Mouse (Mus musculus): ENCODE data around the gene Map1s. TPM values are rescaled to one million over a fixed set of nuclear protein-coding genes. Genes with fewer than 3 reads are reported as not detected.

The Map1s gene
- total and polyA plus RNA-seq, 2 experiments from 2014 or later: 59.1 to 87.7 TPM

DNA sequence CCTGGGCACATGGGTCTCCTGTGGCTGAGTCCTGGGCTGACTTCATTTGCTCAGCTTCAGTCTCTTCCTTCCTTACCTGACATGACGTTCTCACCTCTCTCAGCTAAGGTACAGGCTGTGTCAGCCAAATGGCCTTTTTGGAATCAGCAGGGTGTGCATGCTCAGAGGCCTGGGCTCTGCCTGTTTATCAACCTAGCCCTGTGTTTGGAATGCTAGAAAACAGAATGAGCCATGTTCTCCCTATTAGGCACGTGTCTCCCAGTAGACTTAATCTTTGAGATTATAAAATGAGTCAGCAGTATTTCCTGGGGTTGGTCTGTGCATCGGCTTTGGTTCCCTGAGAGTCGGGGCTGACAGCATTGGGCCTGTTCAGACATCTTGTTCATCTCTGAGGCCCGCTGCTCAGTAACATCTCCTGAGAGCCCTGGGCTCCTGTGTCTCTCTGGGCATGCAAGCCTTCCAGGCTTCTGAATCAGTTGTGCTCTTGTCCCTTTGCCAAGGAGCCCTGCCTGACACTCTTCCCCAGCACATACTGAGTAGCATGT lies 23.1 kb downstream of the Map1s start:
- 67% methylated on average over 5 of the region's 5 CpGs for WGBS
- H3K9me3 ChIP-seq (ENCODE audit: low read length): no peaks in the 10 kb centered on the region
- H3K9ac ChIP-seq (replicated peaks; ENCODE audit: low read length, poor library complexity, severe bottlenecking): no peak overlapping the region

GRCm38 (mm10) chr8:70931731-70932130 lies 26.0 kb downstream of the Map1s start:
- WGBS: 94% methylated on average over 11 of the region's 11 CpGs
- no peak overlapping the region for H3K4me3 ChIP-seq (ENCODE audit: low read depth, low read length)
- ATAC-seq (ENCODE audit: low FRiP score): no peak

More for the DNA sequence above, 23.1 kb downstream of the Map1s start:
- no peaks in the 10 kb centered on the region for H3K27me3 ChIP-seq (ENCODE audit: insufficient read depth, low read length)
- H3K4me1 ChIP-seq (ENCODE audit: insufficient read depth, low read length): no peaks in the 10 kb centered on the region
- H3K4me2 ChIP-seq (ENCODE audit: low read depth, low read length, poor library complexity, severe bottlenecking): no peak overlapping the region
- peaks cover 24% of the 10 kb centered on the region for H3K36me3 ChIP-seq (ENCODE audit: insufficient read depth, low read length)
- TF ChIP-seq CTCF (IDR thresholded peaks at IDR 0.05): no peak
- H3K27ac ChIP-seq (ENCODE audit: low read depth, low read length): no peak overlapping the region
- ATAC-seq (ENCODE audit: low FRiP score) (no peak), DNase-seq (ENCODE audit: low spot score) (no peak)
- no peak overlapping the region for H3K4me3 ChIP-seq (ENCODE audit: low read depth, low read length)

DNA sequence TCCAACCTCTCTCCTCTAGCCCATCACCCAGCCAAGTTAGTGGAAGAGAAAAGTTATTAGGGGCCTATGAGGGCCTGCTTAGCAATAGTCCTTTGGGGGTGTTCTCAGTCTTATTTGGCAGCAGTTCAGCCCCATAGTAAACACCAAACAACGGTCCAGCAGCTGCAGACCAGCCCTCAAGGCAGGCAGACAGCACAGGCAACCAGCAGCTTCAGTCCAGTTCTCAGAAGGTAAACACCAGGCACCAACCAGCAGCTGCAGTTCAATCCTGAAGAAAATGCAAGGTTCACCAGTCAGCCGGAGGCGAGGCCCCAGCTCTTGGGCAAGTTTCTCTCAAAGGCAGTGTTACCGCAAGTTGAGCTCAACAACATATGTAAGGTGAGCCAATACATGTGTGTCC lies 27.3 kb downstream of the Map1s start:
- H3K36me3 ChIP-seq (ENCODE audit: insufficient read depth, low read length): peaks cover 22% of the 10 kb centered on the region
- no peak overlapping the region for H3K9ac ChIP-seq (replicated peaks; ENCODE audit: low read length, poor library complexity, severe bottlenecking)
- no peak overlapping the region for H3K4me2 ChIP-seq (ENCODE audit: low read depth, low read length, poor library complexity, severe bottlenecking)
- H3K27ac ChIP-seq (ENCODE audit: low read depth, low read length): no peak overlapping the region
- H3K9me3 ChIP-seq (ENCODE audit: low read length): no peaks in the 10 kb centered on the region
- 91% methylated on average over 4 of the region's 4 CpGs for WGBS
- ATAC-seq (ENCODE audit: low FRiP score) (no peak), DNase-seq (ENCODE audit: low spot score) (no peak)
- no peaks in the 10 kb centered on the region for H3K4me1 ChIP-seq (ENCODE audit: insufficient read depth, low read length)
- TF ChIP-seq CTCF (IDR thresholded peaks at IDR 0.05): no peak
- H3K27me3 ChIP-seq (ENCODE audit: insufficient read depth, low read length): no peaks in the 10 kb centered on the region
- no peak overlapping the region for H3K4me3 ChIP-seq (ENCODE audit: low read depth, low read length)

More at GRCm38 (mm10) chr8:70931731-70932130, 26.0 kb downstream of the Map1s start:
- Histone ChIP-seq H3K4me1 (ENCODE audit: insufficient read depth, low read length) (no peaks in the 10 kb centered on the region), H3K4me2 (ENCODE audit: low read depth, low read length, poor library complexity, severe bottlenecking) (no peak overlapping the region), H3K27me3 (ENCODE audit: insufficient read depth, low read length) (no peaks in the 10 kb centered on the region), H3K9ac (replicated peaks; ENCODE audit: low read length, poor library complexity, severe bottlenecking) (no peak overlapping the region), H3K9me3 (ENCODE audit: low read length) (no peaks in the 10 kb centered on the region), H3K27ac (ENCODE audit: low read depth, low read length) (no peak overlapping the region), H3K36me3 (ENCODE audit: insufficient read depth, low read length) (peaks cover 22% of the 10 kb centered on the region)
- no peak for TF ChIP-seq CTCF (IDR thresholded peaks at IDR 0.05)
- DNase-seq (ENCODE audit: low spot score): no peak

- TF ChIP-seq CTCF (IDR thresholded peaks at IDR 0.05): no peak
- Histone ChIP-seq H3K4me3 (ENCODE audit: low read depth, low read length) (no peak overlapping the region), H3K27ac (ENCODE audit: low read depth, low read length) (no peak overlapping the region), H3K9ac (replicated peaks; ENCODE audit: low read length, poor library complexity, severe bottlenecking) (no peak overlapping the region), H3K9me3 (ENCODE audit: low read length) (no peaks in the 10 kb centered on the region), H3K36me3 (ENCODE audit: insufficient read depth, low read length) (peaks cover 19% of the 10 kb centered on the region), H3K4me1 (ENCODE audit: insufficient read depth, low read length) (no peaks in the 10 kb centered on the region), H3K4me2 (ENCODE audit: low read depth, low read length, poor library complexity, severe bottlenecking) (no peak overlapping the region), H3K27me3 (ENCODE audit: insufficient read depth, low read length) (no peaks in the 10 kb centered on the region)
- WGBS: 72% methylated on average over 7 of the region's 7 CpGs
- ATAC-seq (ENCODE audit: low FRiP score) (no peak), DNase-seq (ENCODE audit: low spot score) (peak; percentile 32)
Measured at GRCm38 (mm10) chr8:70934786-70935185, 29.1 kb downstream of the Map1s start.

DNA sequence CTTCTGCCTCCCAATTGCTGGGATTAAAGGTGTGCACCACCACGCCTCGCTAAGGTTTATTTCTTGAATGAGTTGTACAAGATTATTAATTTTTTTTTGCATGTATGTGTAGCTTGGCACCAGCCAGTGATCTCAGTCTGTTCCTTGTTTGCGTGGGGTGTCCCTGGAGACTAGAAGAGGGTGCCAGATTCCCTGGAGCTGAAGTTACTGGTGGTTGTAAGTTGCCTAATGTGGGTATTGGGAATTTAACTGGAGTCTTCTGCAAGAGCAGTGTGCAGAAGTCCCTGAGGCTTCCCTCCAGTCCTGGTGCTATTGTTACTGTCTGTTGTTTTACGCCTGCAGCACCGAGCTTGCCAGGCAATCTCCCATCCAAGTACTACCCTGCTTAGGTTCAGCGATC lies 31.5 kb downstream of the Map1s start:
- H3K9me3 ChIP-seq (ENCODE audit: low read length): no peaks in the 10 kb centered on the region
- H3K36me3 ChIP-seq (ENCODE audit: insufficient read depth, low read length): peaks cover 9% of the 10 kb centered on the region
- DNase-seq (ENCODE audit: low spot score): no peak
- ATAC-seq (ENCODE audit: low FRiP score): no peak
- H3K4me2 ChIP-seq (ENCODE audit: low read depth, low read length, poor library complexity, severe bottlenecking): no peak overlapping the region
- H3K4me1 ChIP-seq (ENCODE audit: insufficient read depth, low read length): no peaks in the 10 kb centered on the region
- no peak overlapping the region for H3K4me3 ChIP-seq (ENCODE audit: low read depth, low read length)
- 79% methylated on average over 6 of the region's 6 CpGs for WGBS
- H3K27me3 ChIP-seq (ENCODE audit: insufficient read depth, low read length): no peaks in the 10 kb centered on the region
- H3K27ac ChIP-seq (ENCODE audit: low read depth, low read length): no peak overlapping the region
- no peak for TF ChIP-seq CTCF (IDR thresholded peaks at IDR 0.05)
- H3K9ac ChIP-seq (replicated peaks; ENCODE audit: low read length, poor library complexity, severe bottlenecking): no peak overlapping the region

GRCm38 (mm10) chr8:70941478-70941877 lies 35.7 kb downstream of the Map1s start:
- WGBS: 70% methylated on average over 2 of the region's 2 CpGs
- Histone ChIP-seq H3K27me3 (ENCODE audit: insufficient read depth, low read length) (no peaks in the 10 kb centered on the region), H3K9me3 (ENCODE audit: low read length) (no peaks in the 10 kb centered on the region), H3K9ac (replicated peaks; ENCODE audit: low read length, poor library complexity, severe bottlenecking) (no peak overlapping the region), H3K4me3 (ENCODE audit: low read depth, low read length) (no peak overlapping the region), H3K4me1 (ENCODE audit: insufficient read depth, low read length) (no peaks in the 10 kb centered on the region), H3K27ac (ENCODE audit: low read depth, low read length) (no peak overlapping the region), H3K36me3 (ENCODE audit: insufficient read depth, low read length) (no peaks in the 10 kb centered on the region), H3K4me2 (ENCODE audit: low read depth, low read length, poor library complexity, severe bottlenecking) (no peak overlapping the region)
- no peak for TF ChIP-seq CTCF (IDR thresholded peaks at IDR 0.05)
- no peak for DNase-seq (ENCODE audit: low spot score)
- no peak for ATAC-seq (ENCODE audit: low FRiP score)
